Mouse (Mus musculus) neural tube, embryonic 11.5 days (tissue): ENCODE measurements around the gene Nup210l. TPM values are rescaled to one million over a fixed set of nuclear protein-coding genes. Genes with fewer than 3 reads are reported as not detected.

Experiments
- ATAC-seq: fragments of 200-750 bp; cut with Nextera tagmentation; 2 replicates; pipeline ENCODE4 v1.8.0; 2017; ENCODE audit warnings: moderate number of reproducible peaks, mild to moderate bottlenecking, moderate TSS enrichment, moderate library complexity; ENCODE audit not compliant: insufficient read depth, low FRiP score, low TSS enrichment
- DNase-seq: peaks from one replicate; pipeline ENCODE4 v3.0.0-alpha.2; 2015; ENCODE audit warnings: low spot score
- H3K27ac ChIP-seq: fragments of 300-500 bp; sonication (generic); 2 replicates; pipeline ENCODE4 v1.5.1; 2014; ENCODE audit warnings: low read depth, mild to moderate bottlenecking, low read length
- H3K27me3 ChIP-seq: fragments of 300-500 bp; sonication (generic); 2 replicates; pipeline ENCODE4 v1.6.1; 2014; ENCODE audit warnings: mild to moderate bottlenecking, low read length, mixed read lengths; ENCODE audit not compliant: control insufficient read depth, insufficient read depth
- H3K36me3 ChIP-seq: fragments of 300-500 bp; sonication (generic); 2 replicates; pipeline ENCODE4 v1.6.1; 2014; ENCODE audit warnings: mild to moderate bottlenecking, low read length, moderate library complexity, mixed read lengths; ENCODE audit not compliant: control insufficient read depth, insufficient read depth
- H3K4me1 ChIP-seq: fragments of 300-500 bp; sonication (generic); 2 replicates; pipeline ENCODE4 v1.6.1; 2014; ENCODE audit warnings: low read length, mixed read lengths; ENCODE audit not compliant: control insufficient read depth, insufficient read depth
- H3K4me2 ChIP-seq: fragments of 300-500 bp; sonication (generic); 2 replicates; pipeline ENCODE4 v1.6.1; 2014; ENCODE audit warnings: low read depth, mild to moderate bottlenecking, moderate library complexity
- H3K4me3 ChIP-seq: fragments of 300-500 bp; sonication (generic); 2 replicates; pipeline ENCODE4 v1.5.1; 2014; ENCODE audit warnings: low read depth, low read length
- H3K9ac ChIP-seq: fragments of 300-500 bp; sonication (generic); 2 replicates; pipeline ENCODE4 v1.6.1; 2014; ENCODE audit warnings: mild to moderate bottlenecking, low read length
- H3K9me3 ChIP-seq: fragments of 300-500 bp; sonication (generic); 2 replicates; pipeline ENCODE4 v1.6.1; 2016; ENCODE audit warnings: low read length; ENCODE audit not compliant: control insufficient read depth
- whole genome bisulfite sequencing: fragments of 180-500 bp; shearing (Covaris S2); extraction: QIAGEN DNeasy Blood & Tissue Kit; methylation state at CpG from one replicate; pipeline ENCODE4 v1.1.7; 2014; 5-methylcytosine and 5-hydroxymethylcytosine counted together
- polyA plus RNA-seq: library from polyadenylated mRNA; unstranded; fragments of >200 nt; fragmentation: Nextera tagmentation; extraction: Ambion mirVana; gene quantifications from 2 replicates; pipeline ENCODE4 v1.2.1, GENCODE M21; 2014

Gene Nup210l
- polyA plus RNA-seq, 1 experiment from 2014 or later: 0.66 TPM

- H3K9me3 ChIP-seq: no peaks in the 10 kb centered on the region
- no peaks in the 10 kb centered on the region for H3K27me3 ChIP-seq
- no peak overlapping the region for H3K4me3 ChIP-seq
- peaks cover 7% of the 10 kb centered on the region for H3K4me1 ChIP-seq
- 81% methylated on average over 6 of the region's 6 CpGs for WGBS
- no peak overlapping the region for H3K27ac ChIP-seq
- no peak overlapping the region for H3K4me2 ChIP-seq
- no peak for ATAC-seq
- no peak overlapping the region for H3K9ac ChIP-seq
- DNase-seq: no peak
- H3K36me3 ChIP-seq: peaks cover 16% of the 10 kb centered on the region
Observed at GRCm38 (mm10) chr3:90085281-90085680, 18.7 kb upstream of the Nup210l start.

GRCm38 (mm10) chr3:90086068-90086467 is 17.9 kb upstream of the Nup210l start:
- no peak overlapping the region for H3K27ac ChIP-seq
- peaks cover 20% of the 10 kb centered on the region for H3K36me3 ChIP-seq
- H3K4me3 ChIP-seq: no peak overlapping the region
- no peak for DNase-seq
- H3K27me3 ChIP-seq: no peaks in the 10 kb centered on the region
- 93% methylated on average over 5 of the region's 5 CpGs for WGBS
- peaks cover 4% of the 10 kb centered on the region for H3K4me1 ChIP-seq
- H3K4me2 ChIP-seq: no peak overlapping the region
- H3K9ac ChIP-seq: no peak overlapping the region
- ATAC-seq: no peak
- H3K9me3 ChIP-seq: no peaks in the 10 kb centered on the region

DNA sequence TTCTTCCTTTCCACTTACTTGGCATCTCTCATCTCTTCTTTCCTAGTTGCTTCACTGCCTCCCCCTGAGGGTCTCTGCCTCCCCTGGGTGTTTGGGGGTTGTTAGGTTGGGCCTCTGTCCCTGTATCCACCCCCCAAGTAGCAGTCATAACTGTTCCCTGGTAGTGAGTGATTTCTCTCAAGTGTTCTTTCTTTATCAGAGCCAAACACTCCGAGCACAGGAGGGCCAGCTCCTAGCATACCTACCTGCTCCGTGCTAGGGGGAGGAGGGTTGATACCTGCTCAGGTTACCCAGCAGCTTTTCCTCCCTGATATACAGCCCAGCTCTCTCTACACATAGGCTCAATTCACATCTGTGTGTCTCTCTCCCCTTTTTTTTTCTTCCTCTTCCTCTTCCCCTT is 15.3 kb upstream of the Nup210l start:
- Histone ChIP-seq H3K4me3 (no peak overlapping the region), H3K4me2 (no peak overlapping the region), H3K9me3 (no peaks in the 10 kb centered on the region), H3K4me1 (no peaks in the 10 kb centered on the region), H3K9ac (no peak overlapping the region), H3K36me3 (peaks cover 32% of the 10 kb centered on the region), H3K27ac (no peak overlapping the region), H3K27me3 (no peaks in the 10 kb centered on the region)
- DNase-seq (no peak), ATAC-seq (no peak)
- 98% methylated on average over 2 of the region's 2 CpGs for WGBS

- ATAC-seq (no peak), DNase-seq (no peak)
- H3K27ac ChIP-seq: no peak overlapping the region
- 95% methylated on average over 6 of the region's 6 CpGs for WGBS
- H3K4me3 ChIP-seq: no peak overlapping the region
- H3K4me2 ChIP-seq: no peak overlapping the region
- H3K9me3 ChIP-seq: no peaks in the 10 kb centered on the region
- no peaks in the 10 kb centered on the region for H3K4me1 ChIP-seq
- no peak overlapping the region for H3K9ac ChIP-seq
- peaks cover 39% of the 10 kb centered on the region for H3K36me3 ChIP-seq
- no peaks in the 10 kb centered on the region for H3K27me3 ChIP-seq
Observed at GRCm38 (mm10) chr3:90090892-90091291, 13.0 kb upstream of the Nup210l start.

- no peaks in the 10 kb centered on the region for H3K9me3 ChIP-seq
- DNase-seq: no peak
- H3K36me3 ChIP-seq: peaks cover 25% of the 10 kb centered on the region
- no peak for ATAC-seq
- no peak overlapping the region for H3K9ac ChIP-seq
- no peaks in the 10 kb centered on the region for H3K27me3 ChIP-seq
- H3K4me3 ChIP-seq: no peak overlapping the region
- no peak overlapping the region for H3K27ac ChIP-seq
- WGBS: 93% methylated on average over 3 of the region's 3 CpGs
- H3K4me1 ChIP-seq: no peaks in the 10 kb centered on the region
- H3K4me2 ChIP-seq: no peak overlapping the region
Observed at GRCm38 (mm10) chr3:90094453-90094852, 9.5 kb upstream of the Nup210l start.

- Histone ChIP-seq H3K9me3 (no peaks in the 10 kb centered on the region), H3K36me3 (peaks cover 13% of the 10 kb centered on the region), H3K27ac (no peak overlapping the region), H3K27me3 (no peaks in the 10 kb centered on the region), H3K4me1 (no peaks in the 10 kb centered on the region), H3K9ac (no peak overlapping the region), H3K4me2 (no peak overlapping the region), H3K4me3 (no peak overlapping the region)
- ATAC-seq: no peak
- 95% methylated on average over 5 of the region's 5 CpGs for WGBS
- DNase-seq: no peak
Observed at GRCm38 (mm10) chr3:90097928-90098327, 6.0 kb upstream of the Nup210l start.

GRCm38 (mm10) chr3:90101010-90101409 is 2.9 kb upstream of the Nup210l start:
- no peak for ATAC-seq
- Histone ChIP-seq H3K27ac (no peak overlapping the region), H3K9me3 (no peaks in the 10 kb centered on the region), H3K4me2 (no peak overlapping the region), H3K9ac (no peak overlapping the region), H3K36me3 (peaks cover 5% of the 10 kb centered on the region; the same call in 1 of the 2 replicates), H3K4me3 (no peak overlapping the region), H3K4me1 (no peaks in the 10 kb centered on the region), H3K27me3 (no peaks in the 10 kb centered on the region)
- DNase-seq: no peak
- WGBS: 99% methylated on average over 3 of the region's 3 CpGs

DNA sequence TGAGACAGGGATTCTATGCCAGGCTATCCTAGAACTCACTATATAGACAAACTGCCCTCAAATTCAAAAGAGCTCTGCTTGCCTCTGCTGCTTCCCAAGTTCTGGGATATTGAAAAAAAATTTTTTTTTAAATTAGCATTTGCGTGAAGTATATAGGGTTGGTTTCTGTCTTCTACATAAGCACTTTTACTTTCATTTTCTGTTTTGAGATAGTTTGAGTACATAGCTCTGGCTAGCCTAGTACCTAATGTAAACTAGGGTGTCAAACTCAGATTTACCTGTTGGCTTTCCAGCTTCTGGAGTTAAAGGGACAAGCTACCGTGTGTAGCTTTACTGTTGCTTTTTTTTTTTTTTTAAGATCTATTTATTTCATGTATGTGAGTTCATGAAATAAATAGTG is 2.3 kb upstream of the Nup210l start:
- Histone ChIP-seq H3K9ac (no peak overlapping the region), H3K4me3 (no peak overlapping the region), H3K27ac (no peak overlapping the region), H3K36me3 (peaks cover 5% of the 10 kb centered on the region; the same call in 1 of the 2 replicates), H3K4me2 (no peak overlapping the region), H3K4me1 (no peaks in the 10 kb centered on the region), H3K9me3 (no peaks in the 10 kb centered on the region), H3K27me3 (no peaks in the 10 kb centered on the region)
- WGBS: 96% methylated on average over 2 of the region's 2 CpGs
- ATAC-seq: no peak
- DNase-seq: no peak

- H3K9me3 ChIP-seq: no peaks in the 10 kb centered on the region
- no peaks in the 10 kb centered on the region for H3K27me3 ChIP-seq
- H3K4me2 ChIP-seq: no peak overlapping the region
- no peak overlapping the region for H3K9ac ChIP-seq
- DNase-seq (no peak), ATAC-seq (no peak)
- WGBS: 71% methylated on average over 2 of the region's 2 CpGs
- peaks cover 5% of the 10 kb centered on the region; the same call in 1 of the 2 replicates for H3K36me3 ChIP-seq
- no peaks in the 10 kb centered on the region for H3K4me1 ChIP-seq
- no peak overlapping the region for H3K27ac ChIP-seq
- H3K4me3 ChIP-seq: no peak overlapping the region
Observed at GRCm38 (mm10) chr3:90102239-90102638, 1.7 kb upstream of the Nup210l start.
